Mouse (Mus musculus) midbrain, embryonic 14.5 days (tissue): ENCODE measurements around the gene Atl1. TPM values are rescaled to one million over a fixed set of nuclear protein-coding genes. Genes with fewer than 3 reads are reported as not detected.

Source experiments
- ATAC-seq: fragments of 200-750 bp; cut with Nextera tagmentation; 2 replicates; pipeline ENCODE4 v1.8.0; 2017; ENCODE audit warnings: moderate number of reproducible peaks, moderate library complexity; ENCODE audit not compliant: low FRiP score, low TSS enrichment
- DNase-seq: peaks from one replicate; pipeline ENCODE4 v3.0.0-alpha.2; 2015
- H3K27ac ChIP-seq: fragments of 300-500 bp; sonication (generic); replicated peaks from 2 replicates; pipeline ENCODE4 v1.5.1; 2014; ENCODE audit warnings: mild to moderate bottlenecking, low read depth, low read length, moderate library complexity
- H3K27me3 ChIP-seq: fragments of 300-500 bp; sonication (generic); 2 replicates; pipeline ENCODE4 v1.6.1; 2014; ENCODE audit warnings: low read length, control low read depth, mixed read lengths; ENCODE audit not compliant: control insufficient read depth, insufficient read depth
- H3K36me3 ChIP-seq: fragments of 300-500 bp; sonication (generic); 2 replicates; pipeline ENCODE4 v1.6.1; 2014; ENCODE audit warnings: low read length, control low read depth; ENCODE audit not compliant: control insufficient read depth, insufficient read depth
- H3K4me1 ChIP-seq: fragments of 300-500 bp; sonication (generic); 2 replicates; pipeline ENCODE4 v1.6.1; 2014; ENCODE audit warnings: mild to moderate bottlenecking, antibody characterized with exemption, low read length, control low read depth; ENCODE audit not compliant: control insufficient read depth, insufficient read depth
- H3K4me2 ChIP-seq: fragments of 300-500 bp; sonication (generic); 2 replicates; pipeline ENCODE4 v1.6.1; 2014; ENCODE audit warnings: mild to moderate bottlenecking, low read length, moderate library complexity
- H3K4me3 ChIP-seq: fragments of 300-500 bp; sonication (generic); replicated peaks from 2 replicates; pipeline ENCODE4 v1.5.1; 2014; ENCODE audit warnings: low read depth, low read length
- H3K9ac ChIP-seq: fragments of 300-500 bp; sonication (generic); replicated peaks from 2 replicates; pipeline ENCODE4 v1.6.1; 2014; ENCODE audit warnings: mild to moderate bottlenecking, low read length, moderate library complexity
- H3K9me3 ChIP-seq: fragments of 300-500 bp; sonication (generic); 2 replicates; pipeline ENCODE4 v1.6.1; 2016; ENCODE audit warnings: low read length, control low read depth, mixed read lengths; ENCODE audit not compliant: control insufficient read depth
- WGBS: fragments of 180-500 bp; shearing (Covaris S2); extraction: QIAGEN DNeasy Blood & Tissue Kit; methylation state at CpG from one replicate; pipeline ENCODE4 v1.1.7; 2014; 5-methylcytosine and 5-hydroxymethylcytosine counted together
- polyA plus RNA-seq: library from polyadenylated mRNA; unstranded; fragments of >200 nt; fragmentation: Nextera tagmentation; extraction: Ambion mirVana; gene quantifications from 2 replicates; pipeline ENCODE4 v1.2.1, GENCODE M21; 2014

The Atl1 gene
- polyA plus RNA-seq, 1 experiment from 2014 or later, result 157 TPM

DNA sequence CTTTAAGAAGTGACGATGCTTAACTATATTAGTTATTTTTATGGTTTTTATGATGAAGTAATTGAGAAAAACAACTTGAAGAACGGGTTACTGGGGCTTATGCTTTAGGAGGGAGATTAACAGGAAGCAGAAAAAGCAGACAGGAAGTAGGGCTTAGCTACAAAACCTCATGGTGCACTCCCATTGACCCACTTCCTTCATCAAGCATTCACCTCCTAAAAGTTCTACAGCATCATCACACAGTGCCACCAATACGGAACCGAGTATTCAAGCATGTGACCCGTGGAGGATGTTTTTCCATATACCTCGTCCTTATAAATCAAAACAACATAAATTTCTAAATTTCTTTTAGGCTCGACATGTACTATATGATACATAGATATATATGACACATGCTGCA lies 20.3 kb downstream of the Atl1 start:
- H3K9me3 ChIP-seq, result no peaks in the 10 kb centered on the region
- no peak overlapping the region for H3K4me3 ChIP-seq
- no peaks in the 10 kb centered on the region for H3K36me3 ChIP-seq
- no peak overlapping the region for H3K4me2 ChIP-seq
- H3K4me1 ChIP-seq, result peaks cover 6% of the 10 kb centered on the region
- no peak for DNase-seq
- H3K27ac ChIP-seq, result no peak overlapping the region
- no peak overlapping the region for H3K9ac ChIP-seq
- ATAC-seq, result no peak
- WGBS, result 93% methylated on average over 7 of the region's 7 CpGs
- H3K27me3 ChIP-seq, result no peaks in the 10 kb centered on the region

DNA sequence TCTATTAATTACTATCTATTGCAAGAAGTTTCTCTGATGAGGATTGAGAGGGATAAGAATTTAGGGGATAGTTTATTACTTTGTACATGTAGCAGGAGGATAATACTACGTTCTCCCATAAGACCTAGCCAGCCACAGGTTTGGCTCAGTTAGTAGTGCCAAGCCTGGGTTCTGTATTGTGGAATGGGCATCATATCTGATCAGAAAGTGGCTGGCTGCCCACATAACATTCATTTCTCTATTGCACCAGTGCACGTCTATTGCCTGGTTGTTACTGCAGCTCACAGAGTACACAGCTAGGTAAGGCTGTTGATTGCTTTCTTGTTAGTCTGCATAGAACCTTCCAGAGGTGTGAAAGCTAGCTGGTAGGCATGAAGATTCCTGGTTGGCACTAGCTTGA lies 25.5 kb downstream of the Atl1 start:
- WGBS, result 94% methylated on average over 2 of the region's 2 CpGs
- ATAC-seq, result no peak
- no peak overlapping the region for H3K4me2 ChIP-seq

DNA sequence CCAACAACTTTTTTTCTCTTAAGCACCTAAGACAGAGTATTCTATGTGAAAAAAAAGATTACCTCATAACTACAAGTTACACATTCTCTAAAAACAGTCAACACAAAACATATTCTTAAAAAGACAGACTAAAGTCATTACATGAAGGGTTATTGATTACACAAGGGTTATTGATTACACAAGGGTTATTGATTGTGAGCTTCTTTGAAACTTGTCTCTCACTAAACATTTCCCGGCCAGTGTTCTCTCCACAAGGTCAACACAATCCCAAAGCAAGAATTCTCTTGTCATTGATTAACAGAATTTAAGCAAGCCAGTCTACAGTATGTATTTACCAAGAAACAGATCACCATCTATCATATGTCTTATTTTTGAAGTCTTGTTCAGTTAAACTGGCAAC lies 29.7 kb downstream of the Atl1 start:
- H3K4me1 ChIP-seq, result no peaks in the 10 kb centered on the region
- no peak overlapping the region for H3K4me3 ChIP-seq
- no peak overlapping the region for H3K9ac ChIP-seq
- no peak for ATAC-seq
- no peak overlapping the region for H3K27ac ChIP-seq
- WGBS, result 84% methylated on average over 1 of the region's 1 CpGs
- H3K36me3 ChIP-seq, result peaks cover 11% of the 10 kb centered on the region
- no peak overlapping the region for H3K4me2 ChIP-seq
- no peaks in the 10 kb centered on the region for H3K27me3 ChIP-seq
- DNase-seq, result no peak
- H3K9me3 ChIP-seq, result no peaks in the 10 kb centered on the region

More for the DNA sequence above, 25.5 kb downstream of the Atl1 start:
- H3K4me3 ChIP-seq, result no peak overlapping the region
- H3K36me3 ChIP-seq, result no peaks in the 10 kb centered on the region
- H3K9me3 ChIP-seq, result no peaks in the 10 kb centered on the region
- no peak for DNase-seq
- H3K9ac ChIP-seq, result no peak overlapping the region
- H3K27me3 ChIP-seq, result no peaks in the 10 kb centered on the region
- no peaks in the 10 kb centered on the region for H3K4me1 ChIP-seq
- no peak overlapping the region for H3K27ac ChIP-seq

DNA sequence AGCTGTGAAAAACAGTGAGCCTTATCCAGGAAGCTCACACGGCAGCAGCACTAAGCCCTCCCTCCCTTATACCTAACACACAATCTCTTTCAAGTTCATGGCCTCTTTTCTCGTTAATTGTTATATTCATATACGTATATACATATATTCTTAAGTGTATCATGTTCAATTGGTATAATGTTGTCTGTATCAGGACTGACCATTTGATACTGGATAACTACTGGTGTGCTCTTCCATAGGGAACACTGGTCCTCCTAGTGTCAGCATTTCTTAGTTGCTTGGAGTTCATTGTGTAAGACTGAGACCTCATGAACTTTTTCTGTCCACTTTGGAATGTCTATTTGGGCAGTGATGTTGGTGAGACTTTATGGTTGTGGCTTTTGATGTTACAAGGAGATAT lies 30.7 kb downstream of the Atl1 start:
- no peak for ATAC-seq
- Histone ChIP-seq H3K36me3 (peaks cover 18% of the 10 kb centered on the region), H3K9ac (no peak overlapping the region), H3K27me3 (no peaks in the 10 kb centered on the region), H3K4me2 (no peak overlapping the region), H3K4me3 (no peak overlapping the region), H3K4me1 (no peaks in the 10 kb centered on the region), H3K9me3 (no peaks in the 10 kb centered on the region), H3K27ac (no peak overlapping the region)
- 77% methylated on average over 3 of the region's 3 CpGs for WGBS
- no peak for DNase-seq

DNA sequence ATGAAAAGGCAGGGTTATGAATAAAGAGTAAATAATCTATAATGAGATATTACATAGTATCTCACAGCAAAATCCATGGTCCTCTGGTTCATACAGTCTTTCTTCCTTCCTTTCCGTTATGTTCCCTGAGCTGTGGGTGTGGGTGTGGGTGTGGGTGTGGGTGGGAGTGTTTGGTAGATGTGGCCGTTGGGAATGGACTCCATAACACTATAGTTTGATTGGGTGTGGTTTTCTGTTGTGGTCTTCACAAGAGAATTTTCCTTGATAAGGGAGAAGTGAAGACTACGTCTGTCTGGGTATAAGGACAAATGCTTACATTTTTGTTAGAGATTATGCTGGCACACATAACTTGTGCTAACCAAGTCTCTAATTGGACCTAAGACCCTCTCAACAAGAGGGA lies 31.2 kb downstream of the Atl1 start:
- H3K36me3 ChIP-seq, result peaks cover 18% of the 10 kb centered on the region
- no peak overlapping the region for H3K9ac ChIP-seq
- H3K4me3 ChIP-seq, result no peak overlapping the region
- H3K4me2 ChIP-seq, result no peak overlapping the region
- H3K27me3 ChIP-seq, result no peaks in the 10 kb centered on the region
- H3K27ac ChIP-seq, result no peak overlapping the region
- WGBS, result 71% methylated on average over 3 of the region's 3 CpGs
- no peaks in the 10 kb centered on the region for H3K9me3 ChIP-seq
- DNase-seq (no peak), ATAC-seq (no peak)
- no peaks in the 10 kb centered on the region for H3K4me1 ChIP-seq

DNA sequence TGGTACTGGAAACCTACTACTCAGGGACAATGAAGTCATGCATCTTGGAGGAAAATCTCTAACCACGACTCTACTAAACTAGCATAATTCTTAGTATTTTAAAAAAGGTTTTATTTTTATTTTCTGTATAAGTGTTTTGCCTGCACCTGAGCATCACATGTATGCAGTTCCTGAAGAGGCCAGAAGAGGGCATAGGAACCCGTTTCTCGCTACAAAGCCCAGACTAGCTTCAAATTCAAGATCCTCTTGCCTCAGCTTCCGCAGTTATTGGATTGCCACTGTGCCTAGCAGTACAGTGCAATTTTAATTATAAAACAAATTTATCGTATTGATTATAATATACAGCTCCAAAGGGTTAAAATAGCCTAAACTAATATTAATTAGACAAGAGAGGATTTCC lies 31.6 kb downstream of the Atl1 start:
- H3K4me3 ChIP-seq, result no peak overlapping the region
- H3K27me3 ChIP-seq, result no peaks in the 10 kb centered on the region
- ATAC-seq (no peak), DNase-seq (peak; percentile 77)
- no peak overlapping the region for H3K4me2 ChIP-seq
- WGBS, result 18% methylated on average over 5 of the region's 5 CpGs
- H3K9ac ChIP-seq, result no peak overlapping the region
- H3K36me3 ChIP-seq, result peaks cover 20% of the 10 kb centered on the region
- no peak overlapping the region for H3K27ac ChIP-seq
- H3K9me3 ChIP-seq, result no peaks in the 10 kb centered on the region
- no peaks in the 10 kb centered on the region for H3K4me1 ChIP-seq

DNA sequence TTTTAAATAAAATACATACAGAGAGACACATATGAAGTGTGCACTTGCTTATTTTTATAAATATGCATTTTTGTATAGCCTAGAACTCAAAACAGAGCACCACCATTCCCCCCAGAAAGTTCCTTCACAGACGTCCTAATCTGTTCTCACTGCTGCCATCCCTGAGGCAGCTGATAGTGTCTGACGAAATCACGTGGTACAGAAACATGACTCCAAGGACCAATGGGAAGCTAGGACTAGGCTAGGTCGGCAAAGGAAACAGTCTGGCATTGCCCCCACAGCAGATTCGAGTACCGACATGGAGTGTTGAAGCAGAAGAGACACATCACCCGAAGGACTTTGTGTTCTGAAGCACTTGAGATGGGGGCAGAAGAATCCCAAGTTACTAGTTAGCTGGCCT lies 34.3 kb downstream of the Atl1 start:
- Histone ChIP-seq H3K4me1 (no peaks in the 10 kb centered on the region), H3K36me3 (peaks cover 26% of the 10 kb centered on the region), H3K4me2 (no peak overlapping the region), H3K4me3 (no peak overlapping the region), H3K27ac (no peak overlapping the region), H3K9ac (no peak overlapping the region), H3K9me3 (no peaks in the 10 kb centered on the region), H3K27me3 (no peaks in the 10 kb centered on the region)
- ATAC-seq (no peak), DNase-seq (no peak)
- 58% methylated on average over 7 of the region's 7 CpGs for WGBS

DNA sequence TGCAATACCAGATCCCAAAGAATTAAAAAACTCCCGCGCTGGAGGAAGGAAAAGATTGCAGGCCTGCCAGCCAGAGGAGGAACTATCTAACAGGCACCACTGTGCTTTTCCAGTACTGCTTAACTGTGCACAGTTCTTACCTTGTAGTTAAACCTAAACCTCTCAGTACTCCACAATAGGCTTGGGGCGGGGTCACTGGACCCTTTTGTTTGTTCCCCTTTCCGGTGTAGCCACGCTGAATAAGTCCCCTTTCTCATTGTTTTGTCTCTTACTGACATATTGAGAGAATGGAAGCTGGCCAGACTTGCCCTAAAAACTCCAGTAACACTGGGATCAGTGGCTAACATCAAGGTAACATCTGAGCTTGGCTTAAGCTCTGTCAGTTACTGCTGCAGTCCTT lies 45.3 kb downstream of the Atl1 start:
- 47% methylated on average over 5 of the region's 5 CpGs for WGBS
- no peak overlapping the region for H3K4me3 ChIP-seq
- H3K27ac ChIP-seq, result no peak overlapping the region
- no peaks in the 10 kb centered on the region for H3K27me3 ChIP-seq
- no peaks in the 10 kb centered on the region for H3K9me3 ChIP-seq
- H3K4me2 ChIP-seq, result no peak overlapping the region
- H3K36me3 ChIP-seq, result peaks cover 64% of the 10 kb centered on the region
- H3K9ac ChIP-seq, result no peak overlapping the region
- H3K4me1 ChIP-seq, result no peaks in the 10 kb centered on the region
- DNase-seq (no peak), ATAC-seq (no peak)

DNA sequence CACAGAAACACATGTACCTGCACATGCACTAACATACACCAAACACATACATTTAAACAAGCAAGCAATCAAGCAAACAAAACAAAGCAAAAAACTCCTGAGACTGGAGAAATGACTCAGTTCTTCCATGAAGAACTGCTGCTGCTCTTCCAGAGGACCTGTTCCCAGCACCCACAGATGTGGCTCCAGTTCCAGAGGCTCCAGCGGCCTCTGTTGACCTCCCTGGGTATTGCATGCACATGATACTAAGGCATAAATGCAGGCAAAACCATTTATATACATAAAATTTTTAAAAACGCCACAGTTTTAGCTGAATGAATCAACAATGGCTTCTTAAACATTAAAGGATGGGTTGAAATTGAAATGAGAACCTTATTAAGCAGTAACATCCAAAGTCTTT lies 46.9 kb downstream of the Atl1 start:
- no peak for ATAC-seq
- Histone ChIP-seq H3K4me3 (no peak overlapping the region), H3K9ac (no peak overlapping the region), H3K27me3 (no peaks in the 10 kb centered on the region), H3K9me3 (no peaks in the 10 kb centered on the region), H3K4me2 (no peak overlapping the region), H3K36me3 (peaks cover 57% of the 10 kb centered on the region), H3K4me1 (no peaks in the 10 kb centered on the region), H3K27ac (no peak overlapping the region)
- WGBS, result 74% methylated on average over 2 of the region's 2 CpGs
- DNase-seq, result no peak
